Mouse (Mus musculus) CH12.LX (cell line): Measurements from ENCODE around the gene Ntan1.

Experiments
- E2F4 ChIP-seq: IDR thresholded peaks from 2 replicates; pipeline ENCODE4 v1.6.1; 2011; ENCODE audit warnings: low read depth, low read length, improper control_type of control experiment; ENCODE audit not compliant: insufficient replicate concordance
- GABPA ChIP-seq: IDR thresholded peaks from 2 replicates; pipeline ENCODE4 v1.6.1; 2012; ENCODE audit warnings: low read depth, low read length, improper control_type of control experiment, inconsistent platforms; ENCODE audit not compliant: insufficient replicate concordance
- MAFK ChIP-seq: IDR thresholded peaks from 2 replicates; pipeline ENCODE4 v1.6.1; 2011; ENCODE audit warnings: low read length, improper control_type of control experiment; ENCODE audit not compliant: insufficient replicate concordance
- NRF1 ChIP-seq: IDR thresholded peaks from 2 replicates; pipeline ENCODE4 v1.6.1; 2014; ENCODE audit warnings: low read depth, mild to moderate bottlenecking, inconsistent platforms, low read length, improper control_type of control experiment, moderate library complexity
- USF1 ChIP-seq: IDR thresholded peaks from 2 replicates; pipeline ENCODE4 v1.6.1; 2014; ENCODE audit warnings: low read depth, mild to moderate bottlenecking, inconsistent platforms, low read length, improper control_type of control experiment

DNA sequence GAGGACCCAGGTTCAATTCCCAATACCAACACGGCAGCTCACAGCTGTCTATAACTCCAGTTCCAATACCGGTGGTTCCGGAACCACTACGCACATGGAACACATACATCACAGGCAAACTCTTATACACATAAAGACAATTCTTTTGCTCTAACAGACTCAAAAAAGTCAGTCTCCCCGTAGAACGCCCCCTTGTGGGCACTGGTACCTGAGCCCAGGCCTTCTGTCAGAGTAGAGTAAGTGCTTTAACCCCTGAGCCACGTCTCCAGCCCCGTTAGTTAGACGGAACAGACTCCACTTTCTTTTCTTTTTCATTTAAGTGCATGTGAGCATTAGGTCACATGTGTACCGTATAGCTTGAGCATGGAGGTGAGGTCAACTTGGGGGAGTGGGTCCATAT is 11.8 kb downstream of the Ntan1 start:
- TF ChIP-seq E2F4, result no peak
- no peak for TF ChIP-seq GABPA
- TF ChIP-seq MAFK, result no peak
- no peak for TF ChIP-seq NRF1
- TF ChIP-seq USF1, result no peak
